ENCODE assay signal across 33 mouse cellular contexts in genomic region chr2:151021158-151021557, GRCm38 (mm10). TPM values are rescaled to one million over a fixed set of nuclear protein-coding genes. Genes with fewer than 3 reads are reported as not detected.
"Had no signal": no experiment of that assay in that cellular context is flagged by ENCODE, and none has a peak within 500 bp of the region (broad histone marks: within the 10 kb centered on the region; RNA-seq: fewer than 3 reads in every experiment).

No protein-coding gene starts in this region.

- H3K4me2 ChIP-seq: limb, embryonic 12.5 days; limb, embryonic 13.5 days; limb, embryonic 15.5 days; liver, embryonic 11.5 days; liver, embryonic 12.5 days; liver, embryonic 13.5 days; liver, embryonic 15.5 days; lung, embryonic 14.5 days; lung, embryonic 15.5 days; midbrain, embryonic 11.5 days; midbrain, embryonic 12.5 days; midbrain, embryonic 13.5 days; midbrain, embryonic 15.5 days; neural tube, embryonic 12.5 days had no signal

- ATAC-seq: liver, embryonic 12.5 days; liver, postnatal 0 days; lung, postnatal 0 days; midbrain, embryonic 13.5 days; midbrain, embryonic 15.5 days; midbrain, embryonic 16.5 days had no signal

- H3K9me3 ChIP-seq: limb, embryonic 10.5 days; limb, embryonic 12.5 days; limb, embryonic 13.5 days; limb, embryonic 15.5 days; liver, embryonic 12.5 days; liver, embryonic 13.5 days; liver, embryonic 15.5 days; lung, embryonic 15.5 days; megakaryocyte, embryonic 14.5 days; midbrain, embryonic 10.5 days; midbrain, embryonic 12.5 days; midbrain, embryonic 13.5 days; midbrain, embryonic 15.5 days; neural tube, embryonic 12.5 days had no signal

- DNase-seq: left cerebral cortex, postnatal 4 days; liver; liver, embryonic 13.5 days; liver, postnatal 0 days; lung, adult 18-20 months; lung, adult 2 months; lung, embryonic 14.5 days; lung, postnatal 10 days; lung, postnatal 14 days; lung, postnatal 36 days; lung, postnatal 4 days; midbrain, embryonic 14.5 days had no signal

- H3K4me3 ChIP-seq: limb, embryonic 10.5 days; limb, embryonic 12.5 days; limb, embryonic 13.5 days; limb, embryonic 15.5 days; liver, embryonic 12.5 days; liver, embryonic 13.5 days; liver, embryonic 15.5 days; lung, embryonic 15.5 days; megakaryocyte, embryonic 14.5 days; midbrain, embryonic 10.5 days; midbrain, embryonic 12.5 days; midbrain, embryonic 13.5 days; midbrain, embryonic 15.5 days; myocyte; neural tube, embryonic 12.5 days had no signal

- H3K36me3 ChIP-seq: lung, embryonic 15.5 days; midbrain, embryonic 15.5 days had no signal

- H3K27me3 ChIP-seq: limb, embryonic 12.5 days; limb, embryonic 13.5 days; limb, embryonic 15.5 days; liver, embryonic 12.5 days; liver, embryonic 13.5 days; liver, embryonic 15.5 days; lung, embryonic 15.5 days; megakaryocyte, embryonic 14.5 days; midbrain, embryonic 12.5 days; midbrain, embryonic 13.5 days; midbrain, embryonic 15.5 days; neural tube, embryonic 12.5 days had no signal

- H3K9ac ChIP-seq: limb, embryonic 12.5 days; limb, embryonic 13.5 days; limb, embryonic 15.5 days; liver, embryonic 12.5 days; liver, embryonic 13.5 days; liver, embryonic 14.5 days; liver, embryonic 15.5 days; liver, postnatal 0 days; lung, embryonic 14.5 days; lung, embryonic 15.5 days; midbrain, embryonic 12.5 days; midbrain, embryonic 13.5 days; midbrain, embryonic 15.5 days; neural tube, embryonic 12.5 days had no signal

- H3K4me1 ChIP-seq: limb, embryonic 10.5 days; limb, embryonic 12.5 days; limb, embryonic 13.5 days; limb, embryonic 15.5 days; liver, embryonic 12.5 days; liver, embryonic 13.5 days; liver, embryonic 15.5 days; lung, embryonic 15.5 days; midbrain, embryonic 10.5 days; midbrain, embryonic 12.5 days; midbrain, embryonic 13.5 days; midbrain, embryonic 15.5 days; neural tube, embryonic 12.5 days had no signal

- H3K27ac ChIP-seq: limb, embryonic 10.5 days; limb, embryonic 12.5 days; limb, embryonic 13.5 days; limb, embryonic 15.5 days; liver, embryonic 12.5 days; liver, embryonic 13.5 days; liver, embryonic 14.5 days; liver, embryonic 15.5 days; lung, embryonic 15.5 days; macrophage; midbrain, embryonic 10.5 days; midbrain, embryonic 12.5 days; midbrain, embryonic 13.5 days; midbrain, embryonic 15.5 days; neural tube, embryonic 12.5 days had no signal

RNA-seq across cellular contexts. Expression of gene Ninl, which starts 18.0 kb away (rescaled TPM):
- total RNA-seq: monocyte, adult 5-6 weeks had no signal
